Mouse (Mus musculus): ENCODE measurements at regions not wholly inside any gene's neighbourhood (a gene's known extent, or its start where the extent isn't known, plus 50 kb on each side); places are given as distances from the start of the nearest gene placed in this dataset.
"Not testable (repeated sequence)": the region's sequence is repeated elsewhere in the genome, so short reads cannot be mapped to it uniquely, and the experiment has no call there.

DNA sequence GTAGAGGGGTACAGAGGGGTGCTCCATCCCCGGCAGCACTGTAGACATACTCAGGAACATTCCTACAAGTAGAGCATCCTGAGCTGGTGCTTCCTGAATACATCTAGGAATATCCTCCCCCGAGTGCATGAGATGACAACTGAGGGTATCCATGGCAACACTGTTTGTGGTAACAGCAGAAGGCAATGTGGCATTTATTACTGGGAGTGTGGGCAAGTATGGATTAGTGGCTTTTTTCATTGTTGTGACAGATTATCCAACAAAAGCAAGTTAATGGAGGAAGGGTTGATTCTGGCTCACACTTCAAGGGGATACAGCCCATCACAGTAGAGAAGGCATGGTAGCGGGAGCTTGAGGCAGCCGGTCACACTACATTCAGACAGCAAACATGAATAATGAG is 114.0 kb upstream of the Nxpe4 start:
- peak; percentile 76 for ATAC-seq (ENCODE audit: low TSS enrichment)

DNA sequence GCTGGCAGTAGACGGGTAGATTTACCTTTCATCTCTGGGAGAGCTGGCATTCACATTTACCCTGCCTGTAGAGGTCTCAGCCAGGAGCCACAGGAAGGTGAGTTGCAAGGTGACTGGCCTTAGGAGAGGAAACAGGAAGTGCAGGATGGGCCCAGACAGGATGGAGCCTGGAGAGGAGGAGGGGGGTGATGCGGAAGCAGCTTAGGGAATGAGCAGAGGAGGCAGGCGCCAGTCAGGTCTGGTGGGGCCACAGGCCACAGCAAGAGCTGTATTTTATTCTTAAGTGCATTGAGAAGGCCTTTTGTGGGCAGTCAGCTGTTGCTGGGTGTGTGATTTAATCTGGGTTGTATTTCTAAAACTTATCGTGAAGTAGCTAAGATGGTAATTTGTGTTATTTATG is 108.2 kb upstream of the Nxpe4 start:
- no peak for ATAC-seq (ENCODE audit: low TSS enrichment)

DNA sequence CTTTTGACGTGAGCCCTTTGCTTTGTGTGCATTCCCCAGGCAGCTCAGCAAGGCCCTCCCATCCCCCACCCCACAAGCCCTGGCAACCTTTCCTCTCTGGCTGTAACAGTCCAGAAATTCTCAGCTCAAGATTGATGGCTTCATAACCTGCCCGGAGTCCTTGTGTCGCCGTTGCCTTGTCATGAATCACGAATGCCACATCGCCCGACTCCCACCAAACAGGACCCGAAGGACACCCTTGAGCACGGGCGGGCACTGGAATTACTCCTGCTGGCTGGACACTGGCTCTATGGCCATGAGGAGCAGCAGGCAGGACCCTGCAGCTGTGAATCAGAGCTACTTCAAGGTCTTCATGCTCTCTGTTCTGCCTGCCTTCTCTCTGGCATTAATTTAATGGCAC is 106.6 kb upstream of the Nxpe4 start:
- ATAC-seq (ENCODE audit: low TSS enrichment): no peak

DNA sequence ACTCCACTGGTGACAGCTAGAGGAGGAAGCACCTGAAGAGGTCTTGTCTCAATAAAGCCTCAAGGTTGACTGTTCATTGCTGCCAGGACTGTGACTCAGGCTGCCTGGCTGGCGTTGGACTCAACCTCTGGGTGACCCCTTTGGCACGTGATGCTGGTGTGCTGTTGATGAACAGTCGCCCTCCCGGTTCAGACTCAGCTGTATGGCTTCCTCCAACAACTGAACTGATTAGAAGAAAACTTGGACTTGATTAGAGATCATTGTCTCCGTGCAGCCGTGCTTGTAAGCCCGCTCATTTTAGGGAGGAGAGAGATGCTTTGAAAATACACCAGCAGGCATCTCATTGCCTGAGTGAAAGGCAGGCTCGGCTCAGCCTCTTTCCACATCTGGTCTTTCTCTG is 103.2 kb upstream of the Nxpe4 start:
- ATAC-seq (ENCODE audit: low TSS enrichment): peak; percentile 41

DNA sequence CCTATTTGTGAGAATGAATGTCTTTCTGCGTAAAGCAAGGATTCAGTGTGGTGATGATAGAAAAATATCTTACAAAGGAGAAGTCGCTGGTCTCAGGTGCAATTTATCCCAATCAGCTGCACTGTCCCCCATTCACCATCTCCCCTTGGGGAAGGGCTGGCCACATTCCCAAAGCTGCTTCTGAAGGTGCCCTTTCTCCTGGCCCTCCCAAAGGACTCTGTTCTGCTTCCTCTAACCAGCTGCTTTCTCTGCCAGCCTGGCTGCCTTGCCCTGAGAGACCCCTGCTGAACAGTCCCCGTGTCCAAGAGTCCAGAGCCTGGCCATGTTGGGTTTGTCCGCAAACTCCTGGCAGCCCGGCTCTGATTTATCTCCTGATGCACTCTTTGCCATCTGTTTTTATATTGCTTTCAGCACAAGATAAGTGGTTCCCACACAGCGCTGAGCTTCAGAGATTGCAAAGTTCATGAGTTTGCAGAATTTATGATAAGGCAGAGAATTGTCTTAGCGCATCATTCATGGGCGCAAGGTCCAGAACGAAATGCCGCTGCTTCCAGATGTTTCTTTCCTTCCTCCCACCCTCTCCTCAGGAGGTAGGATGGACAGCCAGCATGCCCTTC is 102.2 kb upstream of the Nxpe4 start:
- 0 out of 2 replicates have a peak, but pooled peaks have one; percentile 52 for ATAC-seq (ENCODE audit: low TSS enrichment)

DNA sequence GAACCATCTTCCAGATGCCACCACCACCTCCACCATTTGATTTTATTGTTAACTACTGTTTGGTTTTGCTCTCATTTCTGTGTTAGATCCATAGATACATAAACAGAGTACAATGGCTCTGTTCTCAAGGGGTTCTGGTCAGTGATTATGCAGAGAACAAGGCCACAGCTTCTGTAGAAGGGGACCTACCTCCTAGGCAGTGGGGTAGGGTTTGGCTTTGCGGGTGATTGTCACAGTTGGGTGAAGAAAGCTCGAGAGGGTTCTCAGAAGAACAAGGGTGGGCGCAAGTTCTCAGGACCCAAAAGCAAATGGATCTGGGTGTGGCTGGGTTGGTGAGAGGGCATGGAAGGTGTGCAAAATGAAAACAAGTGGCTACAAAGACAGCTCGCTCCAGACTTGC is 100.8 kb upstream of the Nxpe4 start:
- no peak for ATAC-seq (ENCODE audit: low TSS enrichment)

DNA sequence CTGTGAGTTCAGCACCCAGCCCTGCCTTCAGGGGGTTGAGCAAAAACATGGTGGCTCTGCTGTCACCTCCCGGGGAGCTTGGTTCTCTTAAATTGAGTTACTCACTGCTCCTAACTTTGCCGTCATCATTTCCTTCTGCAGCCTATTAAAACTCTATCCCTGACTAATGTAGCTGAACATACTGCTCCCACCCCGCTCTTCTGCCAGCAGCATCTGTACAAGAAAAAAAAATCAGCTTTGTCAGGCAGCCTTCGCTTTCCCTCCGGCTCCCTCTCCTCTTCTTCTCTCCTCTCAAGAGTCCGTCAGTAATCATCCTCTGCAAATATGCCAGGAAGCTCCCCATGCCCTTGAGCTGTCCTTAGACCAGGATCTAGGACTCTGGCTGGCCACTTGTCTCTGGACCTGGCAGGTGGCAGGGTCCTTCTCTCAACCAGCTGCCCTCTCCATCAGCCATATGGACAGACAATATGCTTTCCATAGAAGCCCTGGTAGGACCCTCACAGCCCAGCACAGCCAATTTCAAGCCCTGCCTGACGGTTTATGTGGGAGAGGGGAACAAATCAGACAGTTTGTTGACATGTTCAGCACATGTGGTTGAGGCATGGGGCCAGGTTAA is 95.0 kb upstream of the Nxpe4 start:
- peak; percentile 38; the same call in 1 of the 2 replicates for ATAC-seq (ENCODE audit: low TSS enrichment)

DNA sequence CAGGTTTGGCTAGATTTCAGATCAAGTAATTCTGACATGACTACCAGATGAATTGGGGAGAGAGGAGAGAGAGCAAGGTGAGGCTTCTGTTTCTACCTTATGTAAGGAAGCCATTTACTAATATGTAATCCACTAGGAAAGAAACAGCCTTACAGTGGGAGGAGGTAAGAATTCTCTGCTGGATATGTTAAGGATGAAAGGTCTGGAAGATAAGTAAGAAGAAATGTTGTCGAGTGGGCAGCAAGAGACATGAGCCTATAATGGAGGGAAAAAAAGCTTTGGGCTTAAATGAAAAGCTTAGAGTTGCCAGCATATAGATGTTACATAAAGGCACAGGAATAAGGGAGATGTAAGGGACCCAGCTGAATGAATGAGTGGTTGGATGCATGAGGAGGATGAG is 89.2 kb upstream of the Nxpe4 start:
- peak; percentile 83 for ATAC-seq (ENCODE audit: low TSS enrichment)

DNA sequence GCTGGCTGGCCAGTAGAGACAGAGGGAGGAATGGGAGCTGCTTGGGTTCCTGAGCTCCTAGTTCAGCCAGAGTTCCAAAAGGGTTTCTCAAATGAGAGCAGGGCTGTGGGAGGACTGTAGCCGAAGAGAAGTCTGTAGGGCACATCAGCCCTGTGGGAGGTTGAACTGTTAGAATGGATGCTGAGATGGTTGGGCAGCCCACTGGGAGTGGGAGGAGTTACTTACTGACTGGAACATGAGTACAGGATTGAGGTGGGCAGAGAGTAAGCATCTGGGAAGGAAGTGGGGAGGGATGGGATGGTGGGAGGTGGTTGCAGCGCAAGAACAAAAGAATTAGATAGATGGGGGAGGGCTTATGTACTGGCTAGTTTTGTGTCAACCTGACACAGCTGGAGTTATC is 88.7 kb upstream of the Nxpe4 start:
- ATAC-seq (ENCODE audit: low TSS enrichment): peak; percentile 84

DNA sequence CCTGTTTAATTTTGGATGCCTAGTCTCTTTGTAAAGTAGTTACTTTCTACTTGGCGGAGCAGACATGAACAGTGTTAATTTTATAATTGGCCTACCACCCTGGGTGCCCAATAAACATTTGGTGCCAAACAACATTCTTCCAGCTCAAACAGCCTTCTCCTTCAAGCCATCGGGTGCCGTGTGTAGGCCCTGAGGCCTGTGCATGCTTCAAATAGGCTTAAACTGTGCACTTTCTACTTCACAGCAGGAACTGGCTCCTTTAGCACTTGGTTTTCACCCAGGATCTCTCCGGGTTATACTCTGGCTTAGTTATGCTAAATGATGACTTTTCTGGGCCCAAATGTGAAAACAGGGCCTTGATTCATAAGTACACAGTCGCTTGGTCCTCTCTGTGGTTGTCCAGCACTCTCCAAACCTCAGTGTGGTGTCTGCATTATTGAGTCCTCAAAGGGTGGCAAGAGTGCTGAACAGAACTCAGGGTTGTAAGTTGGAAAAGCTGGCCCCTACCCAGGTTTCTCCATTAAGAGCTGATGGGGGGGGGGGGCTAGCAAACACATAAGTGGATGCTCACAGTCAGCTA is 86.1 kb upstream of the Nxpe4 start:
- ATAC-seq (ENCODE audit: low TSS enrichment): no peak

DNA sequence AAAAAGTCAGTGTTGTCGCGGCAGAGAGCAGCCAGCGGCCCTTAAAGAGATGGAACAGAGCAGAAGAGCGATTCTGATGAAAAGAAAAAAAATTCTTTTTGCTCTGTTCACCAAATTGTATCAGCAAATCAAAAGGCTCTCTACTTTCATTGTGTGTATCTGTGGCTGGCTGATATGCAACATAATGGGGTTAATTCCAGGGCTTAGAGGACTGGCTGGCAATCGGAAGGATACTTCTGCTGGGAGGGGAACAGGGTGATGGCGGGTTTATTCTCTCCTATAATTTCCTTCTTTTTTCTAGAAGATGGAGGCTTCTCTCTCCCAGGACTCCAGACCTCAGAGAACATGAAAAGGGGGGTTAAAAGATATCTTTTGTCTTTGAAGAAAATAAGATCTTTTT is 79.4 kb upstream of the Nxpe4 start:
- no peak for ATAC-seq (ENCODE audit: low TSS enrichment)

DNA sequence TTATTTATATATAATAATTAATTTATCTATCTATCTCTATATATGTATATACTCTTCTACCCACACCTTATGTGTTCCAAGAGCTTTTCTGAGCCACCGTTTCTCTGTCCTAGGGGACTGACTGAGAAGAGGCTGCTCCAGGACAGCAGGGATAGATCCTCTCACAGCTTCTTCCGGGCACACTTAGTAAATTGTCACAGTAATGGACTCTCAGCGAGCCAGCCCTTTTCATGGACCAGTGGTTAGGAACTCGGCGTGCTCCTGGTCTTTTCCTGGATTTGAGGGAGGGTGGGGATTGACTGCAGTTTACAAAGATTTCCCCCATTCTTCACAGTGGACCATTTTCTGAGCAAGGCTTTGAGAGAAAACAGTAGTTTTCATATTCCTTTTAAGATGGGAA is 77.6 kb upstream of the Nxpe4 start:
- ATAC-seq (ENCODE audit: low TSS enrichment): not testable (repeated sequence)

DNA sequence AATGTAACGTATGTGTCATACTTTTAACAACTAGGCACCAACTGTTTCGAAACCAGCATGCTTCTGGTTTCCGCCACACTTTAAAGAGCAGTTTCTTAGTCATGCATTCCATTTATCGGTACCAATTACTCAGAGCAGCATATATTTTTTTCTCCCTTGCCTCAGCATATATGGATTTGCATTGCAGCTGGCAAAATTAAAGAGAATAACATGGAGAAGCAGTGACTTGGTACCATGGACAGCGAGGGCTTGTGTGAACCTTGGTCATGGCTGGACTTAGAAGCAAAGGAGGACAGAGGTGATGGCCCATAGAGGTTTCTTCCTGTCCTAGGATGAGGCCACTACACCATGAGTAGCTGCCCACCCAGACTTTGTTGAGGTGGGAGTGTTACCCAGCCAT is 72.2 kb upstream of the Nxpe4 start:
- peak; percentile 50; the same call in 1 of the 2 replicates for ATAC-seq (ENCODE audit: low TSS enrichment)

DNA sequence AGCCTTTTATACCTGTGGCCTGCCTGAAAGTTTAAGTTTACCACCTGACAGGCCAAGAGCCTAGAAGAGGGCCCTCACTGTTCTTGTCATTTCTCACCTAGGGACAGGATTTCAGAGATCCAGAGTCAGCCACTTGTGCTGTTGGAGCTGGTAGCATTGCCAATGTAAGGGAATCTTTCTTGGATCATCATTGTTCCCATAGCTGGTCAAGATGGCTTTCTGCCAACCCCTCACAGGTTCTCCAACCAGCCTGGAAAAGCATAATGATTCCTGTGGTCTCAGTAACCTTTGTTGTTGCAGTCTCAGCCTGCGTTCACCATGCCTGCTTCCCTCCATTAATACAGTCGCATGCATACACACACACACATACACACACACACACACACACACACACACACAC is 67.1 kb upstream of the Nxpe4 start:
- no peak for ATAC-seq (ENCODE audit: low TSS enrichment)

DNA sequence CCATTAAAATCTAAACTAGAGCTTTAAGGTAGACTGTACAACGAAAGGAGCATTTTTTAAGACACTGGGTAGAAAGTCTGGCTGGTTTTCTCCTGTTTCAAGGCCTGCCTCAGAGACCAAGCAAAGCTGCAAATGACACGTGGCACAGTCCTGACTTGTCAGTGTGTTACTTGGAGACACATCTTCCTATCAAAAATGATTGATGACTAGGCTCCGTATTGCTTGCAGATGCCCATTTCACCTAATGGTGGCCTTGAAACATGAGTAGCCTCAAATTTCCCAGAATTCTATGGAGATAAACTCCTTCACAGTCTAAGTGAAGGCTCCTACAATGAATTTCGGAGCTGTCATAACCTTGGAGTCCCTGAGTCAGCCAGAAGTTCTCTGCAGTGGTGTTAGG is 62.0 kb upstream of the Nxpe4 start:
- ATAC-seq (ENCODE audit: low TSS enrichment): no peak

DNA sequence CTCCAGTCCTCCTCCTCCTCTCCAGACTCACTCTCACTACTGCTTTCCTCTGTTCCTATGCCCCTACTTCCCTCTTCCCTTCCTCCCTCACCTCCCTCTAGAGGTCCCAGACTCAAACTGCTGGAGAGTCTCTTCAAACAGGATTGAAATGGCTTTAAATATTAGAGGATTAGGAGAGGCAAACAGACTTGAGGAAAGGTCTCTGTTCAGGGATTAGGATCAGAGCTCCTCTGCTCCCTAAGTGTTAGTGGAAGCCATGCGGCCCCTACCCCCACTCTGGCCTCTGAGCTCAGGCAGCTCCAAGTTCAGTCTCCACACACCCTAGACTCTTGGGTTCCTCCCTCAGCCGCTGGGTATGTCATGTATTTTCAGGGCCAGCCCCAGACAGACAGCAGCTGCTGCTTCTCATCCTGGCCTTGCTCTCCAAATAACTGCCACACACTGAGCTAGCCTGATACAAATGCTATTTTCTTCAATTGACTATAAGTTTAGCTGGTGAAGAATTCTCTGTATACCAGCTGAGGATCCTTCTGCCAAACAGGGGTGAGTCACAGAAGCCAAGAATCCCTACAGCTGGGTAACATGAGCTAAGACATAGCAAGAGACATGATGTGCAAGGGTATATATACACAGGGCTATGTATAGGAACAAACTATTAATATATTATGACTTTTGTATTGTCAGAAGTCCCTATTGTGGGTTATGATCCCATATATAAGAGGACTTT is 55.2 kb upstream of the Nxpe4 start:
- peak; percentile 56; the same call in 1 of the 2 replicates for ATAC-seq (ENCODE audit: low TSS enrichment)

DNA sequence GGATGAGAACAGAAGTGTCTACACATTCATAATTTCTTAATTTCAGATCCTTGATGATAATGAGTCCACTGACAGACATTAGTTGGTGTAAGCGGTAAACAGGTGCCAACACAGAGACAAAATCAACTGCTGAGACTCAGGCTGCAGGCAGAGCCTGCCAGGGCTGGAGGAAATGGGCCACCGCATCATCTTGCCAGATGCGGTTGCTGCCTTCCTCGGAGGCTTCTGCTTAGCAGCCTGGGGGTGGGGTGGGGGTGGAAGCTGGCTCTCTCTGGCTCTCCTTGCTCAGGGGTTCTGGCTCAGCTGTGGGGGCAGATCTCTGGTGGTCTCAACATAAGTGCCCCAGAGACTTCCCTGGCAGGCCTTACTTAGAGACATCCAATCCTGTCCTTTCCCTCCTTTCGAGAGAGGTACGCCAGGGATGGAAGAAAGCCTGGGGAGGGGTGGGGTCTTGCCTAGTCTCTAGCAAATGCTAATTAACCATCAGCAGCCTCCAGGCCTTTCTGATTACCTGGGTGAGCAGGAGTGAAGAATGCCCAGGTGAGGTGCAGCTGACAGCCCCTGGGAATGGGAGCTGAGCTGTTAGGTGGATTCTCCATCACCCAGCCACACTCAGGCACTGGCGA is 52.7 kb upstream of the Nxpe4 start:
- peak; percentile 73 for ATAC-seq (ENCODE audit: low TSS enrichment)

DNA sequence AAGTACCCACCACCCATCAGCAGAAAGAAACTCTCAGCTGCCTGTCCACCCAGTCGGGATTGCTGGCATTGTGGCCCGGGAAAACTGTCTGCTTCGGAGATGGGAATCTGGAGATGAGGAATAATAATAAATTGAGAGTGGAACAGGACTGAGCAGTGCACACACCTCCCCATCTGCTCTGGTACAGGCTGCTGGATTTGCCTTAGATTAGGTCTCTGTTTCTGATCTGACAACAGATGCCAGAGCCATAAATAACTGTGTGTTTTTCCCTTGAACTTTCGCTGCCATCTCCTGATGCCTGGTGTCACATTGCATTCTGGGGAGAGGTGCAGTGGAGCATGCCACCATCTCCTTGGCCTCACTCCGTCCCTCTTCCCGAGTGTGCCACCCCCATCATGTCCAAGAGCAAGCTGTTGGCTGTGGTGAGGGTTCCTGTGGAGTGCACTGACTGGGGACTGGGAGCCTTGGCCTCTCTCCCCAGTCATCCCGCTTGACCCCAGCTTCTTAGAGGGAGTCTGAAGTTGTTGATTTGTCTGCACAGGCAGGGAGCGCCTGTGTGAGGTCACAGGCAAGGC is 50.4 kb upstream of the Nxpe4 start:
- ATAC-seq (ENCODE audit: low TSS enrichment): no peak

Measured in frontal cortex, adult (tissue).